Mouse (Mus musculus) G1E (cell line): Measurements from ENCODE around the gene Ambra1. TPM values are rescaled to one million over a fixed set of nuclear protein-coding genes. Genes with fewer than 3 reads are reported as not detected.

Source experiments
- ATAC-seq: 2 replicates; pipeline ENCODE4 v1.8.0; 2016; ENCODE audit warnings: mild to moderate bottlenecking; ENCODE audit not compliant: insufficient number of reproducible peaks, poor library complexity, low FRiP score, severe bottlenecking; ENCODE audit errors: extremely low read depth
- DNase-seq: peaks from one replicate; pipeline ENCODE4 v3.0.0; 2012; ENCODE audit warnings: low spot score
- H3K27me3 ChIP-seq: 2 replicates; pipeline ENCODE4 v1.6.1; 2012; ENCODE audit warnings: mild to moderate bottlenecking, low read length, inconsistent platforms; ENCODE audit not compliant: insufficient read depth
- H3K36me3 ChIP-seq: replicated peaks from 2 replicates; pipeline ENCODE3; 2012; ENCODE audit warnings: mild to moderate bottlenecking, inconsistent platforms
- H3K4me1 ChIP-seq: 2 replicates; pipeline ENCODE4 v1.6.1; 2012; ENCODE audit warnings: low read depth, low read length, inconsistent platforms, mixed read lengths; ENCODE audit not compliant: insufficient read depth
- H3K4me3 ChIP-seq: 2 replicates; pipeline ENCODE4 v1.5.1; 2012; ENCODE audit warnings: low read depth, mild to moderate bottlenecking, inconsistent platforms, low read length, moderate library complexity, mixed read lengths
- H3K9me3 ChIP-seq: replicated peaks from 2 replicates; pipeline ENCODE4 v1.6.1; 2012; ENCODE audit warnings: inconsistent platforms
- CTCF ChIP-seq: IDR thresholded peaks from 2 replicates; pipeline ENCODE4 v1.5.1; 2012; ENCODE audit warnings: low read depth, low read length, inconsistent platforms, mixed read lengths
- GATA1 ChIP-seq: IDR thresholded peaks from 2 replicates; pipeline ENCODE4 v1.6.1; 2012; ENCODE audit warnings: borderline replicate concordance, low read length, inconsistent platforms, mixed read lengths
- GATA2 ChIP-seq: IDR thresholded peaks from 2 replicates; pipeline ENCODE4 v1.6.1; 2012; ENCODE audit warnings: low read depth, low read length, inconsistent platforms, borderline replicate concordance
- POLR2AphosphoS5 ChIP-seq: IDR thresholded peaks from 2 replicates; pipeline ENCODE4 v1.6.1; 2012; ENCODE audit warnings: low read depth, low read length, inconsistent platforms; ENCODE audit not compliant: insufficient replicate concordance
- TAL1 ChIP-seq: conservative IDR thresholded peaks from 2 replicates; pipeline ENCODE4 v1.6.1; 2012; ENCODE audit warnings: low read depth, low read length, inconsistent platforms, mixed read lengths
- polyA plus RNA-seq: library from polyadenylated mRNA; stranded (reverse); fragments of >175 nt; gene quantifications from 2 replicates; pipeline ENCODE4 v1.2.3, GENCODE M21; 2012
- total RNA-seq, 2 experiments: library from RNA; stranded (forward) in 1 of 2; stranded (reverse) in 1 of 2; fragments of 200-1000 nt in 1 of 2; fragments of >200 nt in 1 of 2; fragmentation: Nextera tagmentation in 1 of 2; gene quantifications; 2 replicates each; pipeline ENCODE4 v1.2.3; 2014 to 2017

Gene Ambra1
- total and polyA plus RNA-seq, 3 experiments = 14.3 to 64.0 (median 30.5) TPM

DNA sequence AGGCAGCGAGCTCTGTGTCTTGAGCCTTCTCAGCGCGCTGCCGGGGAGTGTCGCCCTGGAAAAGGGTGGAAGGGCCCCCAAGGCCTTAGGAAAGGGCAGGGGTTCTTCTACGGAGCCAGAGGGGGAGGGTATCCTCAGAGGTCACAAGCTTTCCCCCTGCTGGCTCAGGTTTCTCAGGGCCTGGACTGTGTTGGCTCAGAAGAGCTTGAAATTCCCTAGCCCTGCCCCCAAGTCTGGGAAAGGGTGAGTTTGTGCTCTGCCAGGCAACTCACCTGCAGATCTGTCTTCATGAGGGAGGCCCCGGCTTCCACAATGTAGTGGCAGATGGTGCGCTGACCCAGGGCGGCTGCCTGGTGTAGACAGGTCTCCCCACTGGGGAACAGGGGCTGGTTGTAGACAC, 203.5 kb downstream of the Ambra1 start:
- Histone ChIP-seq H3K36me3 (peaks cover 80% of the 10 kb centered on the region), H3K9me3 (no peaks in the 10 kb centered on the region), H3K4me1 (peaks cover 82% of the 10 kb centered on the region), H3K4me3 (peak overlapping the region; percentile 54; the same call in 1 of the 2 replicates), H3K27me3 (peaks cover 13% of the 10 kb centered on the region; the same call in 1 of the 2 replicates)
- DNase-seq = no peak
- TF ChIP-seq POLR2AphosphoS5 (no peak), CTCF (no peak), TAL1 (no peak), GATA1 (no peak), GATA2 (no peak)
- no peak for ATAC-seq

DNA sequence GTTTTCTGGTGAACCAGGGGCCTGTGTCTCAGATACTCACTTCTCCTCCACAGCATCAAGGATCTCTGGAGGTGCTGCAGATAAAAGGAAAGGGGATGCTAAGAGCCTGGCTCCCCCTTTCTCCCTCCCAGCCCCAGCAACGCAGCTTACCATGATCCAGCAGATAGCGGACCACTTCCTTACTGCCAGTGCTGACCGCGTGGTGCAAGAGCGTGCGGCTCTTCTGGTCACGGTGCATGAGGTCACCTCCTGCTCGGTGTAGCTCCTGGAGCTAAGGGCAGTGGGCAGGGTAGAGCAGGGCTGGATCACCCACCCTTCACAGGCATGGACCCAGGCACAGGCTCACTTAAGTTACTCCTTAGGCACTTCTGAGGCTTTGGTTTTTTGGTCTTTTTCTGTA, 204.1 kb downstream of the Ambra1 start:
- H3K4me3 ChIP-seq = peak overlapping the region; percentile 5; the same call in 1 of the 2 replicates
- H3K36me3 ChIP-seq = peaks cover 85% of the 10 kb centered on the region
- no peak for DNase-seq
- no peaks in the 10 kb centered on the region for H3K9me3 ChIP-seq
- no peak for ATAC-seq
- peaks cover 8% of the 10 kb centered on the region; the same call in 1 of the 2 replicates for H3K27me3 ChIP-seq
- peaks cover 84% of the 10 kb centered on the region for H3K4me1 ChIP-seq
- no peak for TF ChIP-seq GATA2
- no peak for TF ChIP-seq TAL1
- TF ChIP-seq POLR2AphosphoS5 = no peak
- TF ChIP-seq CTCF = no peak
- no peak for TF ChIP-seq GATA1

DNA sequence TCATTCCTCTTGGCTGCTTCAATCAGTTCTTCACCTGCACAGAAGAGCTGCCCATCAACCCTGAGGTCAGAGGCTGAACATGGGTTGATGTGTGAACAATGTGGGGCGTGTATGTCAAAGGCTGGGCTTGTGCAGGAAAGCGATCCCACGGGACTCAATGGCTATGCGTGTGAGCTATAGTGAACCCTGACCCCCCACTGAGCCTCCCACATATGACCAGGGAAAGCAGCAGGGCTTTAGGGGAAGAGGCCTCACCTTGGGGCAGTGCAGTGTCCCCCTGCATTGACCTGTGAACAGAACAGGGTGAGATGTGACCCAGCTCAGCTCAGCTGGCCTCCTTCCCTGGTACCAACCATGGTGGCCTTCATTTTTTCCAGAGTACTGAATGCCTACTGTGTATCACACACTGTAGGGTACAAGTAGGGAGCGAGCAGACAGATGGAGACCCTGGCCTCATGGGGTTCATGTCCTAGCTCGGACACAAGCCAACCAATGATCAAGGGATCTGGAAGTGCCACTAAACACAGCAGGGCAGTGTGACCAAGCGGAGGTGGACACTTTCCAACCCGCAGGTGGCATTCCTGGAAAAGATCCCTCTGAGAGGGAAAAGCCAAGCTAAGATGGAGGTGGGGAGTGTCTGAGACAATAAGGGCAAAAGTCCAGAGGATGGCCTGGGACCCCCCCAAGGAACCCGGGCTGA, 205.0 kb downstream of the Ambra1 start:
- TF ChIP-seq GATA1 (no peak), GATA2 (no peak), POLR2AphosphoS5 (no peak), CTCF (no peak), TAL1 (no peak)
- peaks cover 92% of the 10 kb centered on the region for H3K36me3 ChIP-seq
- ATAC-seq = no peak
- no peaks in the 10 kb centered on the region for H3K9me3 ChIP-seq
- no peak overlapping the region for H3K4me3 ChIP-seq
- peaks cover 90% of the 10 kb centered on the region for H3K4me1 ChIP-seq
- DNase-seq = no peak
- 0 out of 2 replicates have a peak, but pooled peaks cover 8% of the 10 kb centered on the region for H3K27me3 ChIP-seq

DNA sequence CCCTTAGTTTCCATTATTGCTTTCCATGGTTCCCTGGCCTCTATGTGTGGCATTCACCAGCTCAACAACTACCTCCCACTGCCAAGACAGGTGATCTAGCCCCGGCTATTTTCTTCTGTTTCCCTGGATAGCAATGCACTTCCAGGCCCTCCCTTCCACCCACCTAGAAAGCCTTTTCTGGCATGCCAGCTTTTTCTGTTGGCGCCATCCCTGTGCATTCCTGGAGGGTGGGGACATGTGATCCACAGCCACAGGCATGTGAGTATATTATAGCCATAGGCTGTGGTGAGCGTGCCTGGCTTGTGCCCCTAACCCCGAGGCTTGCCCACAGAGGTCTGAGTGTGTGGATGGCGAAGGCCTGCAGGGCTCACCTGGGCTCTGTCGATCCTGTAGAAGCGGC, 206.2 kb downstream of the Ambra1 start:
- Histone ChIP-seq H3K9me3 (no peaks in the 10 kb centered on the region), H3K4me3 (no peak overlapping the region), H3K36me3 (peaks cover 94% of the 10 kb centered on the region), H3K4me1 (peaks cover 79% of the 10 kb centered on the region), H3K27me3 (0 out of 2 replicates have a peak, but pooled peaks cover 7% of the 10 kb centered on the region)
- no peak for ATAC-seq
- no peak for TF ChIP-seq CTCF
- TF ChIP-seq GATA2 = no peak
- TF ChIP-seq GATA1 = no peak
- no peak for TF ChIP-seq TAL1
- DNase-seq = no peak

DNA sequence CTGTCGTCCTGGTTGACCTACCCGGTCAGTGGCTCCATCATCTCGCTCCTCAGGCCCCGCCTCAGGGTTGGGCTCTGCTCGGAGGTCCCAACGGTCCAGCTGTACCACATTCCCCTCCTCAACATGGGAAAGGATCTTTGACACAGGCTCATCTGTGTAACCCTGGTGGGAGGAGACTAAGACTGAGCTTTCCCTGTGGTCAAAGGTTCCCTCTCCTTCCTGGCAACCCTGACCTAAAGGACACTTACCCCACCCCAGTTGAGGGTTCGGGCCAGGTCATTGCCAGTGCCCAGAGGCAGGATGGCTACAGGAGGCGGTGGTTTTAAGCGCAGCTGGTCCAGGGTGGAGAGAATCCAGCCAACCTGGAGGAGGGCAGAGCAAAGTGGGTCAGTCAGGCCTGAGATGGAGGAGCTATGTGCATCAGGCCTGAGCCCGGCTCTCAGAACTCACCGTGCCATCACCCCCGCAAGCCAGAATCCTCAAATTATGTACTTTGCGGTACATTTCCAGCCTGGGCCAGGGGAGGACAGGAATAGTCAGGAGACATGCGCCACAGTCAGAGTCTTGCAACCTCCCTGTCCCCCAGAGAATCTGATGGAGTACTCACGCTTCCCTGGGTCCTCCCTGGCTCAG, 209.5 kb downstream of the Ambra1 start:
- H3K9me3 ChIP-seq = no peaks in the 10 kb centered on the region
- H3K4me3 ChIP-seq = no peak overlapping the region
- no peak for TF ChIP-seq CTCF
- no peak for TF ChIP-seq GATA1
- TF ChIP-seq TAL1 = no peak
- TF ChIP-seq POLR2AphosphoS5 = no peak
- no peak for DNase-seq
- H3K4me1 ChIP-seq = peaks cover 71% of the 10 kb centered on the region
- H3K36me3 ChIP-seq = peaks cover 100% of the 10 kb centered on the region
- H3K27me3 ChIP-seq = no peaks in the 10 kb centered on the region
- no peak for ATAC-seq

- Histone ChIP-seq H3K4me1 (peaks cover 71% of the 10 kb centered on the region), H3K9me3 (no peaks in the 10 kb centered on the region), H3K4me3 (no peak overlapping the region), H3K36me3 (peaks cover 100% of the 10 kb centered on the region), H3K27me3 (no peaks in the 10 kb centered on the region)
- ATAC-seq (no peak), DNase-seq (no peak)
- TF ChIP-seq CTCF (peak; percentile 41), GATA1 (no peak), POLR2AphosphoS5 (no peak)
These were observed 212.4 kb downstream of the Ambra1 start for GRCm38 (mm10) chr2:91942356-91942755.
